In genomic region chr12:99298242-99298641, GRCm38 (mm10) we compare ENCODE assay signal across 16 mouse cellular contexts.
"Had no signal": no experiment of that assay in that cellular context is flagged by ENCODE, and none has a peak within 500 bp of the region (broad histone marks: within the 10 kb centered on the region; RNA-seq: fewer than 3 reads in every experiment).

No protein-coding gene starts in this region.

- H3K9ac ChIP-seq: liver, embryonic 15.5 days; liver, postnatal 0 days; lung, embryonic 15.5 days; midbrain, embryonic 13.5 days; midbrain, embryonic 15.5 days; neural tube, embryonic 12.5 days; stomach, embryonic 15.5 days had no signal

- H3K27ac ChIP-seq: liver, embryonic 15.5 days; lung, embryonic 15.5 days; macrophage; neural tube, embryonic 12.5 days; stomach, embryonic 15.5 days; stomach, postnatal 0 days had no signal

- DNase-seq: liver, postnatal 0 days; lung, adult 2 months; lung, postnatal 14 days; lung, postnatal 36 days; right cerebral cortex, postnatal 14 days; thymus, postnatal 25 days; thymus, postnatal 4 days had no signal

- H3K4me2 ChIP-seq: liver, embryonic 15.5 days; lung, embryonic 15.5 days; midbrain, embryonic 11.5 days; midbrain, embryonic 15.5 days; neural tube, embryonic 12.5 days; stomach, embryonic 15.5 days had no signal

- H3K9me3 ChIP-seq: liver, embryonic 15.5 days; lung, embryonic 15.5 days; midbrain, embryonic 13.5 days; midbrain, embryonic 15.5 days; neural tube, embryonic 12.5 days; stomach, embryonic 15.5 days had no signal

- H3K27me3 ChIP-seq: liver, embryonic 15.5 days; lung, embryonic 15.5 days; midbrain, embryonic 13.5 days; midbrain, embryonic 15.5 days; neural tube, embryonic 12.5 days; stomach, embryonic 15.5 days had no signal

- H3K4me3 ChIP-seq: liver, embryonic 15.5 days; lung, embryonic 15.5 days; midbrain, embryonic 13.5 days; midbrain, embryonic 15.5 days; neural tube, embryonic 12.5 days; stomach, embryonic 15.5 days had no signal

- H3K36me3 ChIP-seq: liver, embryonic 15.5 days; lung, embryonic 15.5 days; midbrain, embryonic 13.5 days; midbrain, embryonic 15.5 days; neural tube, embryonic 12.5 days; stomach, embryonic 15.5 days had no signal

- ATAC-seq: liver, postnatal 0 days; midbrain, embryonic 15.5 days had no signal
